Mouse (Mus musculus) left cerebral cortex, postnatal 4 days (tissue): ENCODE data around the gene Tub. TPM values are rescaled to one million over a fixed set of nuclear protein-coding genes. Genes with fewer than 3 reads are reported as not detected.

Experiments used
- DNase-seq: peaks from one replicate; pipeline ENCODE4 v3.0.0-alpha.2; 2022
- intact Hi-C: fragments of 180-260 bp; cut with DNase I; formaldehyde crosslinking; loops from one replicate; pipeline ENCODE4 v1.15.1; 2025
- total RNA-seq, 2 experiments: library from RNA; stranded (reverse); gene quantifications; 2 replicates each; pipeline ENCODE4 v1.2.3; 2021

The Tub gene
- total RNA-seq = 100 to 1,000 TPM; 186 to 189 TPM

GRCm38 (mm10) chr7:108950312-108950761 lies at the start of gene Tub:
Gene Tub, plus strand, starts transcription at chr7:108950338.
- intact Hi-C loops = loop anchor here (5.0 kb wide), 1 partner anchor 62 kb away; no protein-coding TSS in a partner anchor
- peak; percentile 72 for DNase-seq

GRCm38 (mm10) chr7:108903969-108904368 lies 46.2 kb upstream of the Tub start:
- no peak for DNase-seq
- intact Hi-C loops = no loop called here

- DNase-seq = no peak
- intact Hi-C loops = no loop called here
These were observed 23.1 kb upstream of the Tub start for GRCm38 (mm10) chr7:108927043-108927442.

- DNase-seq = no peak
- intact Hi-C loops = no loop called here
These were observed 21.6 kb upstream of the Tub start for GRCm38 (mm10) chr7:108928280-108929188.

GRCm38 (mm10) chr7:108929726-108930393 lies 20.3 kb upstream of the Tub start, which contains the start of gene Nlrp10:
Gene Nlrp10, minus strand, starts transcription at chr7:108930178.
- no peak for DNase-seq
- intact Hi-C loops = loop anchor here (10.0 kb wide), 1 partner anchor 1065 kb away; no protein-coding TSS in a partner anchor

- DNase-seq = peak; percentile 93
- intact Hi-C loops = loop anchor here (10.0 kb wide), 1 partner anchor 1069 kb away; no protein-coding TSS in a partner anchor
These were observed 16.1 kb upstream of the Tub start, which contains the start of gene Eif3f for GRCm38 (mm10) chr7:108933794-108934731. Gene Eif3f, plus strand, starts transcription at chr7:108934417.

- DNase-seq = no peak
- intact Hi-C loops = loop anchor here (10.0 kb wide), 1 partner anchor 1070 kb away; no protein-coding TSS in a partner anchor
These were observed 15.3 kb upstream of the Tub start for GRCm38 (mm10) chr7:108934836-108935235.

- intact Hi-C loops = loop anchor here (10.0 kb wide), 1 partner anchor 1071 kb away; no protein-coding TSS in a partner anchor
- no peak for DNase-seq
These were observed 14.7 kb upstream of the Tub start for GRCm38 (mm10) chr7:108935411-108935810.

GRCm38 (mm10) chr7:108936591-108936990 lies 13.5 kb upstream of the Tub start:
- intact Hi-C loops = loop anchor here (10.0 kb wide), 1 partner anchor 1072 kb away; no protein-coding TSS in a partner anchor
- DNase-seq = no peak

GRCm38 (mm10) chr7:108941466-108941865 lies 8.7 kb upstream of the Tub start:
- intact Hi-C loops = loop anchor here (5.0 kb wide), 1 partner anchor 86 kb away; no protein-coding TSS in a partner anchor
- no peak for DNase-seq

- intact Hi-C loops = loop anchor here (5.0 kb wide), 1 partner anchor 83 kb away; no protein-coding TSS in a partner anchor
These were observed 6.1 kb upstream of the Tub start for GRCm38 (mm10) chr7:108944002-108944401.

GRCm38 (mm10) chr7:108948611-108949010 lies 1.5 kb upstream of the Tub start:
- intact Hi-C loops = no loop called here
- no peak for DNase-seq

More at GRCm38 (mm10) chr7:108944002-108944401, 6.1 kb upstream of the Tub start:
- peak; percentile 51 for DNase-seq

- DNase-seq = no peak
- intact Hi-C loops = no loop called here
These were observed 837 bp upstream of the Tub start for GRCm38 (mm10) chr7:108949301-108949700.

- DNase-seq = no peak
- intact Hi-C loops = loop anchor here (5.0 kb wide), 1 partner anchor 61 kb away; no protein-coding TSS in a partner anchor
These were observed 709 bp downstream of the Tub start for GRCm38 (mm10) chr7:108950762-108951331.

- intact Hi-C loops = loop anchor here (5.0 kb wide), 1 partner anchor 60 kb away; no protein-coding TSS in a partner anchor
- no peak for DNase-seq
These were observed 2.7 kb downstream of the Tub start for GRCm38 (mm10) chr7:108952801-108953200.

GRCm38 (mm10) chr7:108954185-108954584 lies 4.0 kb downstream of the Tub start:
- peak; percentile 39 for DNase-seq
- intact Hi-C loops = loop anchor here (5.0 kb wide), 1 partner anchor 58 kb away; no protein-coding TSS in a partner anchor

- intact Hi-C loops = no loop called here
- DNase-seq = no peak
These were observed 7.6 kb downstream of the Tub start for GRCm38 (mm10) chr7:108957734-108958133.

- DNase-seq = no peak
- intact Hi-C loops = loop anchor here (5.0 kb wide), 1 partner anchor 56 kb away; no protein-coding TSS in a partner anchor
These were observed 15.8 kb downstream of the Tub start for GRCm38 (mm10) chr7:108965968-108966367.
